Mouse (Mus musculus): ENCODE data around the gene Ptger3. TPM values are rescaled to one million over a fixed set of nuclear protein-coding genes. Genes with fewer than 3 reads are reported as not detected.

Ptger3 gene
- polyA plus RNA-seq, 1 experiment, result 0.54 TPM

DNA sequence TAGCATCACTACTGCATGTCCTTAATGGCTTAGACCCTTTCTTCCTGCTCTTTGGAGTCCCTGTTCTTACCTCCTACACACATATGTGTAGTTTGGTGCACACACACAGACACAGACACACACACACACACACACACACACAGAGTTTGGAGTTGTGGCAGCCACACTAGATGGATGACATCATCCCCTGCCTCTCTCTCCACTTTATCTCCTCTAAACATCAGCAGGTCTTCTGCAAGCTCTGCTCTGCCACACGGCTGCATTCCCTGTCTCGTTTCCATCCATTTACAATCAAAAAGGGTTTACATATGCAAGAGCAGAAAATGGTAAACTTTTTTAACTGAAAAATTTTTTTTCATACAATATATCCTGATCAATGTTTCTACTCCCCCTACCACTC, 64.7 kb downstream of the Ptger3 start:
- Histone ChIP-seq H3K4me3 (ENCODE audit: insufficient read depth, low read length) (no peak overlapping the region), H3K27ac (ENCODE audit: insufficient read depth, low read length) (no peak overlapping the region), H3K4me1 (ENCODE audit: control insufficient read depth, insufficient read depth, low read length) (no peaks in the 10 kb centered on the region)
- TF ChIP-seq POLR2A (IDR thresholded peaks at IDR 0.05; ENCODE audit: low read depth, low read length), result no peak
- no peak for TF ChIP-seq CTCF (IDR thresholded peaks at IDR 0.05; ENCODE audit: borderline replicate concordance, insufficient read depth, low read length)

GRCm38 (mm10) chr3:157634431-157634830, 67.7 kb downstream of the Ptger3 start:
- no peak overlapping the region for H3K27ac ChIP-seq (ENCODE audit: insufficient read depth, low read length)
- no peak overlapping the region for H3K4me3 ChIP-seq (ENCODE audit: insufficient read depth, low read length)
- TF ChIP-seq POLR2A (IDR thresholded peaks at IDR 0.05; ENCODE audit: low read depth, low read length) (no peak), CTCF (IDR thresholded peaks at IDR 0.05; ENCODE audit: borderline replicate concordance, insufficient read depth, low read length) (no peak)
- H3K4me1 ChIP-seq (ENCODE audit: control insufficient read depth, insufficient read depth, low read length), result no peaks in the 10 kb centered on the region

GRCm38 (mm10) chr3:157635713-157636112, 69.0 kb downstream of the Ptger3 start:
- Histone ChIP-seq H3K4me3 (ENCODE audit: insufficient read depth, low read length) (no peak overlapping the region), H3K27ac (ENCODE audit: insufficient read depth, low read length) (no peak overlapping the region), H3K4me1 (ENCODE audit: control insufficient read depth, insufficient read depth, low read length) (no peaks in the 10 kb centered on the region)
- TF ChIP-seq CTCF (IDR thresholded peaks at IDR 0.05; ENCODE audit: borderline replicate concordance, insufficient read depth, low read length), result no peak
- TF ChIP-seq POLR2A (IDR thresholded peaks at IDR 0.05; ENCODE audit: low read depth, low read length), result no peak

DNA sequence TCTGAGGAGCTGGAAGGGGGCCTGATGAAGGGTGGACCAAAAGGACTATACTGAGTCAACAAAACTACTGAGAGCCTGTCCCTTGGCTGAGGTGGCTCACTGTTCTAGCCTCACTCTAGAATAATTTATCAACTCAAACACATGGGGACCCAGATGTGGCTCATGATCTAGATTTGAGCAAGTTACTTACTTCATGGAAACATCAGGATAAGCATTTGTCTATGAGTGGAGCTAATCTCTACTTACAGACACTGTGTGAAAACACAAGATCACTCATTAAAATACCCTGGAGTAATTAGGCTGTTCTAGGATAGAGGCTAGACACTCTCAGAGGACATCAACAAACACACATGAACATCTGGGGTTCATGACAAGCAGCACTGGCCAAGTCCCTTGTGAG, 70.2 kb downstream of the Ptger3 start:
- no peak overlapping the region for H3K27ac ChIP-seq (ENCODE audit: insufficient read depth, low read length)
- H3K4me1 ChIP-seq (ENCODE audit: control insufficient read depth, insufficient read depth, low read length), result no peaks in the 10 kb centered on the region
- no peak for TF ChIP-seq CTCF (IDR thresholded peaks at IDR 0.05; ENCODE audit: borderline replicate concordance, insufficient read depth, low read length)
- no peak for TF ChIP-seq POLR2A (IDR thresholded peaks at IDR 0.05; ENCODE audit: low read depth, low read length)
- no peak overlapping the region for H3K4me3 ChIP-seq (ENCODE audit: insufficient read depth, low read length)

DNA sequence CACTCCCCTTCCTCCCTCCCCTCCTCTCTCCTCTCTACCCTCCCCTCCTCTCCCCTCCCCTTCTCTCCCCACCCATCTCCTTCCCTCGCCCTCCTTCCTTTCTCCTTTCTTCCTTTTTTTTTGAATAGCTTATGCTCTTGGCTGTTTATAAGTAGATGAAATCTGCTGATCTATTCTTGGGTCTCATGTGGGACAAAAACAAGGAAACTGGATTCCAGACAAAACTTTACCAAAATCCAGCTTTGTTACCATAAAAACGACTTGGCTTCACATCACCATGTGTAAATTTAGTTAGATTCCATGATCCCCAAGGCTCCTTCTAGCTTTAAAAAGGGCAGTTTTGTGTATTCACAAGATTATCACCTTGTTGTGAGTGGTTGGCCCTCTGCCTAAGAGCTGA, 70.6 kb downstream of the Ptger3 start:
- H3K4me1 ChIP-seq (ENCODE audit: control insufficient read depth, insufficient read depth, low read length), result no peaks in the 10 kb centered on the region
- TF ChIP-seq CTCF (IDR thresholded peaks at IDR 0.05; ENCODE audit: borderline replicate concordance, insufficient read depth, low read length) (no peak), POLR2A (IDR thresholded peaks at IDR 0.05; ENCODE audit: low read depth, low read length) (no peak)
- no peak overlapping the region for H3K27ac ChIP-seq (ENCODE audit: insufficient read depth, low read length)

GRCm38 (mm10) chr3:157641634-157642033, 74.9 kb downstream of the Ptger3 start:
- no peak overlapping the region for H3K27ac ChIP-seq (ENCODE audit: insufficient read depth, low read length)
- TF ChIP-seq POLR2A (IDR thresholded peaks at IDR 0.05; ENCODE audit: low read depth, low read length), result no peak
- no peak for TF ChIP-seq CTCF (IDR thresholded peaks at IDR 0.05; ENCODE audit: borderline replicate concordance, insufficient read depth, low read length)
- H3K4me1 ChIP-seq (ENCODE audit: control insufficient read depth, insufficient read depth, low read length), result no peaks in the 10 kb centered on the region
- no peak overlapping the region for H3K4me3 ChIP-seq (ENCODE audit: insufficient read depth, low read length)

More for the DNA sequence above, 70.6 kb downstream of the Ptger3 start:
- H3K4me3 ChIP-seq (ENCODE audit: insufficient read depth, low read length), result no peak overlapping the region

DNA sequence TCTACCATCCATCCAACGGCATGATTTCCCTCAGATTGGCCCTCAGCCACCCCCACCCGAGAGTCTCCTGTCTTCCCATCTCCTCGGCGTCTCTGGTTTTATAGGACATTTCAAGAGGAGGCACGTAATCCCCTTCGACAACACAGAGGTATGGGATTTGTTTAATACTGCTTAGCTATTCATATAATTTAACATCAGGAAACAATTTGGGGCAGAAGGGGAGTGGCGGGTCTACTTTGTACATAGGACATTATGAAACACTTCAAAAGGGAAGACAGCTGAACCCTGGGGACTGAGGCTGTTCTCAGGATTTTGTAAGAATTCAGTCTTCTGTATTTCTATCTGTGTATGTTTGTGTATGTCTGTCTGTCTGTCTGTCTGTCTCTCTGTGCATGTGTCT, 94.9 kb downstream of the Ptger3 start:
- TF ChIP-seq POLR2A (IDR thresholded peaks at IDR 0.05; ENCODE audit: low read depth, low read length), result no peak
- no peak for TF ChIP-seq CTCF (IDR thresholded peaks at IDR 0.05; ENCODE audit: borderline replicate concordance, insufficient read depth, low read length)
- Histone ChIP-seq H3K4me1 (ENCODE audit: control insufficient read depth, insufficient read depth, low read length) (no peaks in the 10 kb centered on the region), H3K27ac (ENCODE audit: insufficient read depth, low read length) (no peak overlapping the region), H3K4me3 (ENCODE audit: insufficient read depth, low read length) (no peak overlapping the region)

- Histone ChIP-seq H3K27ac (ENCODE audit: insufficient read depth, low read length) (no peak overlapping the region), H3K4me1 (ENCODE audit: control insufficient read depth, insufficient read depth, low read length) (no peaks in the 10 kb centered on the region), H3K4me3 (ENCODE audit: insufficient read depth, low read length) (no peak overlapping the region)
- TF ChIP-seq CTCF (IDR thresholded peaks at IDR 0.05; ENCODE audit: borderline replicate concordance, insufficient read depth, low read length) (no peak), POLR2A (IDR thresholded peaks at IDR 0.05; ENCODE audit: low read depth, low read length) (no peak)
Measured at GRCm38 (mm10) chr3:157664486-157665041, 97.9 kb downstream of the Ptger3 start.

- H3K4me1 ChIP-seq (ENCODE audit: control insufficient read depth, insufficient read depth, low read length), result no peaks in the 10 kb centered on the region
- TF ChIP-seq POLR2A (IDR thresholded peaks at IDR 0.05; ENCODE audit: low read depth, low read length) (no peak), CTCF (IDR thresholded peaks at IDR 0.05; ENCODE audit: borderline replicate concordance, insufficient read depth, low read length) (no peak)
- H3K27ac ChIP-seq (ENCODE audit: insufficient read depth, low read length), result no peak overlapping the region
- no peak overlapping the region for H3K4me3 ChIP-seq (ENCODE audit: insufficient read depth, low read length)
Measured at GRCm38 (mm10) chr3:157665471-157665870, 98.8 kb downstream of the Ptger3 start.

DNA sequence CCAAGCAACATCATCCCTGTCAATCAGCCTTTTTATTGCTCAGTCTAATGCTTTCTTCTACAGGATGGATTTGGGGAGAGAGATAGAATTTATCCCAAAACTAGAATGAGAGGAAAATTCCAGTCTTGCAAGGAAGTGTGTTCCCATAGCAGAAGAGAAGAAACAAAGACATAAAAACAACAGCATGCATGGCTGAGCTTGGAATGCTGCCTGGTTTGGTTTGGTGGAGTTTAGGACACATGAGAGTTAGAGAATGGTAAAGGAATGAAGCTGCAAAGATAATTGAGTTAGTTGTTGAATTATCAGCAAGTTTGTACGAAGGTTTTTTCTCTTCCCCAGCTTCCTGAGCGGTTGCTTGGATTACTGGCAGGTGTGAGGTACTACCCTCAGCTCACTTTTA, 99.5 kb downstream of the Ptger3 start:
- Histone ChIP-seq H3K4me1 (ENCODE audit: control insufficient read depth, insufficient read depth, low read length) (no peaks in the 10 kb centered on the region), H3K4me3 (ENCODE audit: insufficient read depth, low read length) (no peak overlapping the region)
- TF ChIP-seq CTCF (IDR thresholded peaks at IDR 0.05; ENCODE audit: borderline replicate concordance, insufficient read depth, low read length), result no peak
- no peak for TF ChIP-seq POLR2A (IDR thresholded peaks at IDR 0.05; ENCODE audit: low read depth, low read length)

GRCm38 (mm10) chr3:157686105-157686504, 119.4 kb downstream of the Ptger3 start:
- Histone ChIP-seq H3K4me1 (ENCODE audit: control insufficient read depth, insufficient read depth, low read length) (no peaks in the 10 kb centered on the region), H3K27ac (ENCODE audit: insufficient read depth, low read length) (no peak overlapping the region), H3K4me3 (ENCODE audit: insufficient read depth, low read length) (no peak overlapping the region)
- TF ChIP-seq POLR2A (IDR thresholded peaks at IDR 0.05; ENCODE audit: low read depth, low read length) (no peak), CTCF (IDR thresholded peaks at IDR 0.05; ENCODE audit: borderline replicate concordance, insufficient read depth, low read length) (no peak)

More for the DNA sequence above, 99.5 kb downstream of the Ptger3 start:
- no peak overlapping the region for H3K27ac ChIP-seq (ENCODE audit: insufficient read depth, low read length)

Data from embryonic fibroblast, embryonic 13.5 days (primary cell).